ENCODE assay signal across 10 mouse cellular contexts in the genomic region with DNA sequence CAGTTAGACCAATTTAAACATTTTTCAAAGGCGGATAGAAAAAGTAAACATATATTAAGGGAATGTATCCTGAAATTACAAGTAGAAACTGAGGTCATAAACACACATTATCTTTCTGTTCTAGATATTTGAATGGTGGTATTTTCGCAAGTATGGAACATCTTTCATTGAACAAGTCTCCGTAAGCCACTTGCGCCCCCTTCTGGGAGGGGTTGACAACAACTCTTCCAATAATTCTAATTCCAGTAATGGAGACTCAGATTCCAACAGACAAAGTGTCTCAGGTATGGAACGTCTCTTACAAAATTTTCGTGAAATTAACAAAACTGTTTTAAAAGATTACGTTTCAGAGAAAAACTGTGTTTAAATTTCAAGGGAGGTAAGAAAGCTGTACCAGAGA.
A peak's percentile ranks its signal among the peaks of the same experiment; 100 is the strongest.
DNase-seq lines count a peak whose midpoint lies in the region; ATAC-seq lines count a peak whose summit lies in the region.
"Had no signal": no experiment of that assay in that cellular context is flagged by ENCODE, and none has a peak within 500 bp of the region (broad histone marks: within the 10 kb centered on the region; RNA-seq: fewer than 3 reads in every experiment).

No protein-coding gene starts in this region.

- no peak overlapping the region for H3K9ac ChIP-seq in kidney, embryonic 16.5 days (replicated peaks; ENCODE audit: low read length)

- peak; percentile 65 for DNase-seq in kidney, adult 18-20 months
- DNase-seq in R1 (ENCODE audit: low read depth, low spot score), result peak; percentile 65
- DNase-seq in cerebellum, postnatal 25 days, result peak; percentile 78 to 88
- DNase-seq in left cerebral cortex, adult 18-20 months (ENCODE audit: low spot score in 2 of 2), result peak; percentile 65 to 74
- DNase-seq in natural killer cell, adult 2 months (ENCODE audit: low spot score in 2 of 2), result peak; percentile 19 to 60
- DNase-seq in thymus, postnatal 25 days, result peak; percentile 57

- no peaks in the 10 kb centered on the region for H3K27me3 ChIP-seq in kidney, embryonic 16.5 days (ENCODE audit: insufficient read depth, low read length)

- no peaks in the 10 kb centered on the region for H3K9me3 ChIP-seq in kidney, embryonic 16.5 days (ENCODE audit: low read length)

- no peak for ATAC-seq in kidney, embryonic 16.5 days (ENCODE audit: low FRiP score, low TSS enrichment)
- ATAC-seq in granulocyte monocyte progenitor cell, adult 5-6 weeks (replicated peaks; ENCODE audit: poor library complexity, severe bottlenecking), result peak; percentile 52; the same call in 1 of the 2 replicates

- no peak overlapping the region for H3K27ac ChIP-seq in kidney, embryonic 16.5 days (ENCODE audit: low read length)

- H3K36me3 ChIP-seq in kidney, embryonic 16.5 days (ENCODE audit: insufficient read depth, low read length), result no peaks in the 10 kb centered on the region

- no peak overlapping the region for H3K4me3 ChIP-seq in kidney, embryonic 16.5 days (ENCODE audit: low read length)
- H3K4me3 ChIP-seq: erythroblast, embryonic 14.5 days; myocyte had no signal

- WGBS in kidney, embryonic 16.5 days, result 45% methylated on average over 7 of the region's 7 CpGs

- no peak overlapping the region for H3K4me2 ChIP-seq in kidney, embryonic 16.5 days (replicated peaks; ENCODE audit: low read depth, low read length)

- H3K4me1 ChIP-seq in kidney, embryonic 16.5 days (ENCODE audit: insufficient read depth, low read length), result no peaks in the 10 kb centered on the region
